Mouse (Mus musculus): ENCODE results near the gene Mllt10.

DNA sequence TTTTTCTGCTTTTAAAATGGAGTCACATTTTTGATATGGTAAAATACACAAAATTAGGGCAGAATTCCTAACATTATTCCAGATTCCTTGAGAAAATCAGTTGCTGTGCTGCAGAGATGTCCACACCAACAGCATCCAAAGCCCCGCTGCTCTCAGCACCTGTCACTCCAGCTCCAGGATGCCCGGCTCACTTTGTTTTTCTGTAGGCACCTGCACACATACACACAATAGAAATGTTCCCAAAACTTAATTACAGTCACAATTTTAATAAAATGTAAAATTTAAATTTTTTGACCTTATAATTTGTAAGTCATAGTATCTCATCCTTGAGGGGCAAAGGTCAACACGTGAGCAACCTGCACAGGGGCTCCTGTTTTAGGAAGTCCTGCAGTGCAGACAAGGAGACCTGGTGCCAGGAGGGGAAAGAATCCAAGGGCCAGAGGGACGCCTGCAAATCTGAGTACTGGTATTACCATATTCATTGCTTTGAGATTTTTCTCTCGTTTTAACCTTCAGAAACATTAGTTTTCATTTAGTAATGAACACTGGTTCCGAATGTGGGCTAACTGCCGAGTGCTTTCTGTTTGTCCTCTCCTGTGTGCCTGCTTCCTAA lies 154.3 kb downstream of the Mllt10 start:
- TF ChIP-seq POLR2A (IDR thresholded peaks at IDR 0.05; ENCODE audit: insufficient read depth, low read depth, low read length), result no peak
- TF ChIP-seq CTCF (IDR thresholded peaks at IDR 0.05; ENCODE audit: insufficient read depth, low read depth, low read length), result no peak
